Mouse (Mus musculus) adrenal gland, postnatal 4 days (tissue): ENCODE results near the gene Oit3. TPM values are rescaled to one million over a fixed set of nuclear protein-coding genes. Genes with fewer than 3 reads are reported as not detected.

ENCODE experiments used
- total RNA-seq, 2 experiments: library from RNA; stranded (reverse); gene quantifications; 2 replicates each; pipeline ENCODE4 v1.2.3; 2021

The Oit3 gene
- total RNA-seq, 2 experiments from 2014 or later: 3.9 to 6.1 TPM

Other genes with a start within 250 kb of the Oit3 start
- gene Sept10, start 219.9 kb downstream of the Oit3 start, total RNA-seq: 10 to 100 TPM; 63.2 to 64.6 TPM
- 10 to 100 TPM; 22.6 to 23.2 TPM for gene Sowahc, start 219.8 kb downstream of the Oit3 start, total RNA-seq
- gene P4ha1, start 118.5 kb downstream of the Oit3 start, total RNA-seq: 10 to 100 TPM; 22.9 to 25.0 TPM
- 10 to 100 TPM; 74.6 to 87.8 TPM for gene Gm10273, start 46.1 kb downstream of the Oit3 start, total RNA-seq
- 1 to 10 TPM in 1 of 2 experiments, not detected in 1; 6.6 TPM for gene Pla2g12b, start 38.1 kb downstream of the Oit3 start, total RNA-seq
- gene Gm10322, start 174.3 kb upstream of the Oit3 start, total RNA-seq: not detected
- 10 to 100 TPM; 36.3 to 43.3 TPM for gene Mcu, start 174.9 kb upstream of the Oit3 start, total RNA-seq